Mouse (Mus musculus) C2C12 (cell line): ENCODE data around the gene Hist1h2ac. TPM values are rescaled to one million over a fixed set of nuclear protein-coding genes. Genes with fewer than 3 reads are reported as not detected.
"Not testable (repeated sequence)": the region's sequence is repeated elsewhere in the genome, so short reads cannot be mapped to it uniquely, and the experiment has no call there.

Source experiments
- H3K27me3 ChIP-seq: one replicate; pipeline ENCODE4 v1.6.1; 2011; ENCODE audit not compliant: control insufficient read depth, insufficient read depth, insufficient read length
- H3K36me3 ChIP-seq: one replicate; pipeline ENCODE4 v1.6.1; 2011; ENCODE audit not compliant: control insufficient read depth, insufficient read depth
- H3K4me3 ChIP-seq: one replicate; pipeline ENCODE4 v1.5.1; 2011; ENCODE audit warnings: mild to moderate bottlenecking, control low read depth; ENCODE audit not compliant: poor library complexity, insufficient read depth, severe bottlenecking
- H3K79me2 ChIP-seq: one replicate; pipeline ENCODE4 v1.6.1; 2011; ENCODE audit not compliant: control insufficient read depth, insufficient read depth
- H3K79me3 ChIP-seq: one replicate; pipeline ENCODE4 v1.6.1; 2011; ENCODE audit warnings: low read depth, control low read depth
- H3ac ChIP-seq: one replicate; pipeline ENCODE3; 2011; ENCODE audit warnings: low read depth; ENCODE audit not compliant: control insufficient read depth, insufficient read length
- CEBPB ChIP-seq: IDR thresholded peaks from one replicate; pipeline ENCODE4 v1.6.1; 2011; ENCODE audit warnings: low read depth, mild to moderate bottlenecking, control low read depth, moderate library complexity
- CTCF ChIP-seq: IDR thresholded peaks from one replicate; pipeline ENCODE4 v1.5.1; 2011; ENCODE audit not compliant: control insufficient read depth, insufficient read depth, insufficient read length
- FOSL1 ChIP-seq: IDR thresholded peaks from one replicate; pipeline ENCODE4 v1.8.0; 2011; ENCODE audit warnings: mild to moderate bottlenecking, low read length; ENCODE audit not compliant: poor library complexity, insufficient read depth, severe bottlenecking
- MAX ChIP-seq: IDR thresholded peaks from one replicate; pipeline ENCODE4 v1.6.1; 2011; ENCODE audit warnings: mild to moderate bottlenecking, control low read depth
- MYOD1 ChIP-seq: IDR thresholded peaks from one replicate; pipeline ENCODE4 v1.6.1; 2011; ENCODE audit warnings: low read depth; ENCODE audit not compliant: control insufficient read depth, insufficient read length
- MYOG ChIP-seq: IDR thresholded peaks from one replicate; pipeline ENCODE4 v1.6.1; 2011; ENCODE audit not compliant: control insufficient read depth, insufficient read length; ENCODE audit errors: extremely low read depth
- USF1 ChIP-seq: IDR thresholded peaks from one replicate; pipeline ENCODE4 v1.6.1; 2011; ENCODE audit warnings: low read depth, mild to moderate bottlenecking, control low read depth, moderate library complexity
- polyA plus RNA-seq: library from polyadenylated mRNA; unstranded; fragments of >200 nt; fragmentation: generic; extraction: Trizol; gene quantifications from one replicate; pipeline ENCODE4 v1.2.1, GENCODE M21; 2012; ENCODE audit warnings: missing spikeins

Gene Hist1h2ac
- polyA plus RNA-seq, 1 experiment, result 0.54 TPM

DNA sequence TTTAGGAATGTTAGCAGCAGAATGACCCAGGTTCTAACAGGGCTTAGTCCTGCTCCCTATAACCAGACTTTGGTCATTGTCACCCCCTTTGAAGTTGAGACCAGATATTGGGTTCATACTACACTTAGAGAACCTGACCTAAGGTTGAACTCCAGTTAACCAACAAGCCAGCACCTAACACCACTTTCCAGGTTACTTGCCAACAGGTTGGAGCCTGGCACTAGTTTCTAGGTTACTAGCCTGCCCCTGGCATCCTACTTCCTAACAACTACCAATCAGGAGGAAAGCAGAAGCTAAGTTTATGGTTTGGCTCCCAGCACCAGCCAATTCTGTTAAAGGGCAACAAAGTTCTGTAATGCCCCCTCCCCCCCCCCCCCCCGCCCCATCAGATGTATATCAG, 41.5 kb upstream of the Hist1h2ac start:
- no peak overlapping the region for H3ac ChIP-seq
- H3K27me3 ChIP-seq, result no peaks in the 10 kb centered on the region
- H3K36me3 ChIP-seq, result no peaks in the 10 kb centered on the region
- no peak overlapping the region for H3K4me3 ChIP-seq
- no peaks in the 10 kb centered on the region for H3K79me3 ChIP-seq
- no peak for TF ChIP-seq FOSL1
- TF ChIP-seq MYOG, result no peak
- TF ChIP-seq USF1, result no peak
- TF ChIP-seq MYOD1, result no peak
- no peak for TF ChIP-seq CTCF
- TF ChIP-seq CEBPB, result no peak
- no peak for TF ChIP-seq MAX
- no peaks in the 10 kb centered on the region for H3K79me2 ChIP-seq

DNA sequence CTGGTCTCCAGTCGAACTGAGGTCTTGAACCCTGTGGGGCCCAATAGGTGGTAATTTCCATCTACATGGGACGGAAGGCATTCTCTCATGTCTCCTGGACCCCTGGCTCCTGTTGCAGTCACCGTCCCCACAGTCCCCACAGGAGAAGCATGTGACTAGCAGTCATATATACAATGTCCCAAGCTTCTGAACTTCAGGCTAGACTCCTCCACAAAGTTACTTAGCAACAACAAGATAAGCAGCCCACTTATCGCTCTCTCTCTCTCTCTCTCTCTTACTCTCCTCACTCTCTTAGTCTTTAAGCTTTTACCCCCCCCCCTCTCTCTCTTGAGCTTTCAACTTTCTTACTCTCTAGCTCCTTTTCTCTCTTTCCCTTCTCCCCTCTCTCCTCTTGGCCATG, 40.5 kb upstream of the Hist1h2ac start:
- TF ChIP-seq MYOG, result no peak
- TF ChIP-seq USF1, result no peak
- no peak for TF ChIP-seq MAX
- TF ChIP-seq FOSL1, result no peak
- TF ChIP-seq MYOD1, result no peak
- no peak for TF ChIP-seq CEBPB
- no peak for TF ChIP-seq CTCF
- Histone ChIP-seq H3K36me3 (no peaks in the 10 kb centered on the region), H3K27me3 (no peaks in the 10 kb centered on the region), H3K4me3 (no peak overlapping the region), H3ac (no peak overlapping the region), H3K79me3 (no peaks in the 10 kb centered on the region), H3K79me2 (no peaks in the 10 kb centered on the region)

DNA sequence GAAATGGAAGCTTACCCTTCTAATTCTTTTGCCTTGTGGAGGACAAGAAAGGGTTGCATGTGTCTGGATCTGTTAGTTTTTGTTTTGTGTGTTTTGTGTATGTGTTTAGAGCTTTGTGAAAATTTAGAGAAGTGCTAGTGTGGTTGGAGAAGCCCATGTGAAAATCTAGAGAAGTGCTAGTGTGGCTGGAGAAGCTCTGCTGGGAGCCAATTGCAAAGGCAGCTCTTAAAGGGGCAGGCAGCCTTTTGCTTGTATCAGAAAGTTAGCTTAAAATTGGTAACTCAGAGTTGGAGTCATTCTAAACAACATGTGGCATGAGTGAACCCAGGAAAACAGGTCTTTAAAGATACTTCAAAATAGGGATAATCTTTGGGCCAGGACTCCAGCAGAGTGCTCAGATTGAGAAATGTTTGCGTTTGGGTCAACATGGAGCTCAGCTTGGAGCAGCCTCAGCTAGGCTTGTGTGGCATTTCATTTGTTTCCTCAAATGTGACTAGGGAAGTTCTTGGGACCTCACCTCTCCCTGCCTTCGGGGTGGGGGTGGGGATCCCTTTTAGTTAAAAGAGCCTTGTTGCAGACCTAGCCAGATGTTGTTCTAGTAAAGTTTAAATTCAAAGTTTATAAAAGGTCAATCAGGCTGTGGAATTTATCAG, 34.0 kb upstream of the Hist1h2ac start:
- not testable (repeated sequence) for H3K36me3 ChIP-seq, H3K4me3 ChIP-seq, H3K79me3 ChIP-seq, H3K27me3 ChIP-seq, H3K79me2 ChIP-seq, H3ac ChIP-seq

DNA sequence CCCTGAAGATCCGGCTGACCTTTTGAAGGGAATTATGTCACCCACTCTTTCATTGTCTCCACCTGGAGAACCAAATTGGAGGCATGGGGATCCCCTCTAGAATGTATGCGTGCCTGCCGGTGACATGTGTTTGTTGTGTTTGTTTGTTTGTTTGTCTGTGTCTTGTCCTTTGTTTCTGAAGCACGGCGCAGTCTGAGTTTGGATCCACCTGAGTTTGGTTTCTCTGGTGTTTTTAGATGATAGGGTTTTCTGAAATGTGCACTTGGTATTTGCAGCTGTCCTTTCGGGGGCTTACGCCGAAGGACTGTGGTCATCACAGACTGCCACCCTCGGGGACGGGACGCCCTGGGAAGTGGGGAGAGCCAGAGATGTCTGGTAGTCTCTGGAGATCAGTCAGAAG, 33.4 kb upstream of the Hist1h2ac start:
- Histone ChIP-seq H3K36me3 (no peaks in the 10 kb centered on the region), H3ac (no peak overlapping the region), H3K4me3 (no peak overlapping the region), H3K27me3 (no peaks in the 10 kb centered on the region), H3K79me3 (no peaks in the 10 kb centered on the region), H3K79me2 (no peaks in the 10 kb centered on the region)
- TF ChIP-seq USF1 (no peak), FOSL1 (no peak), MYOG (no peak), MAX (no peak), CTCF (no peak), MYOD1 (no peak), CEBPB (no peak)

DNA sequence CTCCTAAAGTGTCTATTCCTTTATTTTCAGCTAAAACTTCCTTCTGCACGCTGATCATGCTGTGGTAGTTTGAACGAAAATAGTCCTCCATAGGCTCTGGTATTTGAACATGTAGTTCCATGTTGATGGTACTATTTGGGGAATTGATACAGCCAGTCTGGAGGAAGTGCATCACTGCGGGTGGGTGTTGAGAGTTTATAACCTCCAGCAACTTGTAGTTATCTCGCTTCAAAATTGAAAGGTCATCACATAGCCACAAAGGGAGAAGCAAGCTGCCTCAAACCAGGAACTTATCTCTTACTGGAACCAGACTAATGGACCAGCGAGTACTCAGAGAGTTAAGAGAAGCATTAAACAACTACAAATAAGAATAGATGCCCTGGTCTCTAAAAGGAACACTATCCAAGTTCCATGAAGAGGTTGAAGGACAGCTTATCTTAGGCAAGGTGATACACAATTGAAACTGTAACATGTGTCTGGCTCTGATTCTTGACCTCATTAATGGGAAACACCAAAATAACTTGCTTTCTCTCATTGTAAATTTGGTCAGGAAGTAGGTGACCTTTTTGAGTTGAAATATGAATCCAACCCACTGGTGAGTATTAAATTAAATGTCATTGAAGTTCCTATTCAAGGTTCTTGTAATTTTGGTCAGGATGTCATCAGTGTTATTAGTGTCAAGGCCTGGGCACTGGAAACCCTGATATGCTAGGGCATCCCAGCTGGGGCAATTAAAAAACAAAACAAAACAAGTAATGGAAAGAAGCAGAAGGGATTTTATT, 32.7 kb upstream of the Hist1h2ac start:
- no peaks in the 10 kb centered on the region for H3K79me3 ChIP-seq
- H3K27me3 ChIP-seq, result no peaks in the 10 kb centered on the region
- H3ac ChIP-seq, result no peak overlapping the region
- no peak overlapping the region for H3K4me3 ChIP-seq
- H3K36me3 ChIP-seq, result no peaks in the 10 kb centered on the region
- H3K79me2 ChIP-seq, result no peaks in the 10 kb centered on the region
- TF ChIP-seq CEBPB, result no peak
- no peak for TF ChIP-seq FOSL1

- H3K79me3 ChIP-seq, result no peaks in the 10 kb centered on the region
- no peaks in the 10 kb centered on the region for H3K27me3 ChIP-seq
- TF ChIP-seq CTCF (no peak), CEBPB (no peak), MAX (no peak), MYOG (no peak), USF1 (no peak), FOSL1 (no peak), MYOD1 (no peak)
- no peaks in the 10 kb centered on the region for H3K79me2 ChIP-seq
- H3K36me3 ChIP-seq, result no peaks in the 10 kb centered on the region
- H3ac ChIP-seq, result peak within 1 kb of the TSS; percentile 51
- peak within 1 kb of the TSS; percentile 31 for H3K4me3 ChIP-seq
Observed at GRCm38 (mm10) chr13:23710374-23711089, 26.8 kb upstream of the Hist1h2ac start, which contains the start of gene Hfe. Gene Hfe, minus strand, starts transcription at chr13:23710854.
